Mouse (Mus musculus) lung, postnatal 0 days (tissue): ENCODE data around the gene Dlx5. TPM values are rescaled to one million over a fixed set of nuclear protein-coding genes. Genes with fewer than 3 reads are reported as not detected.

ENCODE experiments used
- ATAC-seq: fragments of 200-750 bp; cut with Nextera tagmentation; 2 replicates; pipeline ENCODE4 v1.8.0; 2017; ENCODE audit warnings: moderate library complexity
- DNase-seq: peaks from one replicate; pipeline ENCODE4 v3.0.0-alpha.2; 2016; ENCODE audit warnings: low spot score
- H3K27ac ChIP-seq: fragments of 300-500 bp; sonication (generic); 2 replicates; pipeline ENCODE4 v1.5.1; 2014; ENCODE audit warnings: antibody characterized with exemption, mild to moderate bottlenecking, low read length, mixed read lengths
- H3K27me3 ChIP-seq: fragments of 300-500 bp; sonication (generic); replicated peaks from 2 replicates; pipeline ENCODE4 v1.6.1; 2014; ENCODE audit warnings: low read length, mixed read lengths; ENCODE audit not compliant: insufficient read depth
- H3K36me3 ChIP-seq: fragments of 300-500 bp; sonication (generic); 2 replicates; pipeline ENCODE4 v1.6.1; 2014; ENCODE audit warnings: low read length, mixed read lengths; ENCODE audit not compliant: insufficient read depth
- H3K4me1 ChIP-seq: fragments of 300-500 bp; sonication (generic); 2 replicates; pipeline ENCODE4 v1.6.1; 2014; ENCODE audit warnings: antibody characterized with exemption, low read depth, low read length, mixed read lengths; ENCODE audit not compliant: insufficient read depth
- H3K4me2 ChIP-seq: fragments of 300-500 bp; sonication (generic); replicated peaks from 2 replicates; pipeline ENCODE4 v1.6.1; 2014; ENCODE audit warnings: low read depth, mild to moderate bottlenecking, low read length, moderate library complexity, mixed read lengths
- H3K4me3 ChIP-seq: fragments of 300-500 bp; sonication (generic); 2 replicates; pipeline ENCODE4 v1.5.1; 2014; ENCODE audit warnings: low read depth, low read length
- H3K9ac ChIP-seq: fragments of 300-500 bp; sonication (generic); replicated peaks from 2 replicates; pipeline ENCODE4 v1.6.1; 2014; ENCODE audit warnings: low read depth, mild to moderate bottlenecking
- H3K9me3 ChIP-seq: fragments of 300-500 bp; sonication (generic); 2 replicates; pipeline ENCODE4 v1.6.1; 2016; ENCODE audit warnings: low read length, mixed read lengths
- CTCF ChIP-seq: IDR thresholded peaks from 2 replicates; pipeline ENCODE4 v1.5.1; 2016; ENCODE audit warnings: antibody characterized with exemption, mild to moderate bottlenecking
- EP300 ChIP-seq: IDR thresholded peaks from 2 replicates; pipeline ENCODE4 v1.6.1; 2016; ENCODE audit warnings: antibody characterized with exemption, mild to moderate bottlenecking, control low read depth
- WGBS: fragments of 180-500 bp; shearing (Covaris S2); extraction: QIAGEN DNeasy Blood & Tissue Kit; methylation state at CpG from one replicate; pipeline ENCODE4 v1.1.7; 2014; 5-methylcytosine and 5-hydroxymethylcytosine counted together
- polyA plus RNA-seq: library from polyadenylated mRNA; unstranded; fragments of >200 nt; fragmentation: Nextera tagmentation; extraction: Ambion mirVana; gene quantifications from 2 replicates; pipeline ENCODE4 v1.2.1, GENCODE M21; 2015

The Dlx5 gene
- polyA plus RNA-seq, 1 experiment from 2014 or later, result not detected

GRCm38 (mm10) chr6:6877981-6878840 lies 3.7 kb downstream of the Dlx5 start:
- 0 out of 2 replicates have a peak, but pooled peaks have one; percentile 14 for ATAC-seq
- H3K4me2 ChIP-seq, result no peak overlapping the region
- no peak overlapping the region for H3K9ac ChIP-seq
- no peaks in the 10 kb centered on the region for H3K9me3 ChIP-seq
- H3K27ac ChIP-seq, result no peak overlapping the region
- no peak overlapping the region for H3K4me3 ChIP-seq
- no peaks in the 10 kb centered on the region for H3K4me1 ChIP-seq
- peaks cover 96% of the 10 kb centered on the region for H3K27me3 ChIP-seq
- DNase-seq, result no peak
- no peaks in the 10 kb centered on the region for H3K36me3 ChIP-seq
- WGBS, result 3% methylated on average over 34 of the region's 34 CpGs
- TF ChIP-seq CTCF, result no peak
- no peak for TF ChIP-seq EP300

GRCm38 (mm10) chr6:6877346-6877910 lies 4.5 kb downstream of the Dlx5 start:
- Histone ChIP-seq H3K4me3 (no peak overlapping the region), H3K4me2 (no peak overlapping the region), H3K4me1 (no peaks in the 10 kb centered on the region), H3K27ac (no peak overlapping the region), H3K9ac (no peak overlapping the region), H3K9me3 (no peaks in the 10 kb centered on the region), H3K27me3 (peaks cover 96% of the 10 kb centered on the region), H3K36me3 (no peaks in the 10 kb centered on the region)
- DNase-seq (no peak), ATAC-seq (no peak)
- WGBS, result 8% methylated on average over 5 of the region's 5 CpGs
- TF ChIP-seq EP300 (no peak), CTCF (no peak)

- no peaks in the 10 kb centered on the region for H3K9me3 ChIP-seq
- H3K27me3 ChIP-seq, result peaks cover 96% of the 10 kb centered on the region
- no peak for DNase-seq
- no peak overlapping the region for H3K9ac ChIP-seq
- no peak for ATAC-seq
- H3K4me1 ChIP-seq, result no peaks in the 10 kb centered on the region
- H3K4me2 ChIP-seq, result no peak overlapping the region
- no peak for TF ChIP-seq CTCF
- TF ChIP-seq EP300, result no peak
- WGBS, result 4% methylated on average over 7 of the region's 7 CpGs
- H3K27ac ChIP-seq, result no peak overlapping the region
- no peaks in the 10 kb centered on the region for H3K36me3 ChIP-seq
- no peak overlapping the region for H3K4me3 ChIP-seq
These were observed 5.2 kb downstream of the Dlx5 start for GRCm38 (mm10) chr6:6876731-6877130.

DNA sequence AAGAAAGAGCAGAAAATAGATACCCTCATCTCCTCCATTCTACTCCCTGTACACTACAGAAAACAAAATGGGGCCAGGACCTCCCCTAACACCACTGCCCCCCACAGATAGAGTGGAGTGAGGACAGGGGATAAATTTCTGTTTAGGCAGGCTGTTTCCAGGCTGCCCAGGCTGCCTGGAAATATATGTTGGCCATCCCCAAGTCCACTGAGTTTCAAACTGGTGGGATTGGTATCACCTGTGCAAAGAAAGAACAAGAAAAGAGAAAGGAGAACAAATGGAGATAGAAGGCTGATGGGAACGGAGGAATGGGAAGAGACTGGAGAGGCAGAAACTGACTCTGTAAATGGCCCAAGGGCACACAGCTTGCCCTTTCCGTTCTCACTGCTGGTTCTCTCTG lies 5.7 kb downstream of the Dlx5 start:
- Histone ChIP-seq H3K9ac (no peak overlapping the region), H3K4me3 (no peak overlapping the region), H3K27ac (no peak overlapping the region), H3K27me3 (peaks cover 96% of the 10 kb centered on the region), H3K9me3 (no peaks in the 10 kb centered on the region), H3K36me3 (no peaks in the 10 kb centered on the region), H3K4me2 (no peak overlapping the region), H3K4me1 (no peaks in the 10 kb centered on the region)
- no peak for ATAC-seq
- WGBS, result 2% methylated on average over 2 of the region's 2 CpGs
- no peak for DNase-seq
- no peak for TF ChIP-seq EP300
- TF ChIP-seq CTCF, result no peak

GRCm38 (mm10) chr6:6875676-6876075 lies 6.2 kb downstream of the Dlx5 start:
- H3K9ac ChIP-seq, result no peak overlapping the region
- ATAC-seq, result no peak
- no peak for DNase-seq
- no peaks in the 10 kb centered on the region for H3K36me3 ChIP-seq
- no peaks in the 10 kb centered on the region for H3K9me3 ChIP-seq
- WGBS, result 5% methylated on average over 9 of the region's 9 CpGs
- no peak overlapping the region for H3K27ac ChIP-seq
- H3K4me2 ChIP-seq, result no peak overlapping the region
- peaks cover 93% of the 10 kb centered on the region for H3K27me3 ChIP-seq
- no peak overlapping the region for H3K4me3 ChIP-seq
- TF ChIP-seq EP300 (no peak), CTCF (no peak)
- no peaks in the 10 kb centered on the region for H3K4me1 ChIP-seq

DNA sequence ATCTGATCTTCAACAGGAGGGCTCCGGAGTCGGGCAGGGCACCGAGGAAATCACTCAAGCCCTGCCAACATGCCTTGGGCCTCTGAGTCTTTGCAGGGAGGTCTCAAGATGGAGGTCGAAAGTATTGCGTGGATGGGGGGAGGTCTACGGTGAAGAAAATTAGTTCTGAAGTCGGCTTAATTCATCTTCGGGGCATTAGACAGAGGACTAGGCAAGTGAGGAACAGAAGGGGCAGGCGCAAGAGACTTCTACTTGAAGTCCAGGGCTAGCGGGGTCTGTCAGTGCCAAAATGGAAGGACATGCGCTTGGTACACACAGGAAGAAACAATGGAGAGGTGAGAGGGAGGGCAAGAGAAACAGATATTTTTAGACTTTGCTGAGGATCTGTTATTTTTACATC lies 6.7 kb downstream of the Dlx5 start:
- DNase-seq (no peak), ATAC-seq (no peak)
- Histone ChIP-seq H3K36me3 (no peaks in the 10 kb centered on the region), H3K4me1 (no peaks in the 10 kb centered on the region), H3K9ac (no peak overlapping the region), H3K27ac (no peak overlapping the region), H3K9me3 (no peaks in the 10 kb centered on the region), H3K27me3 (peaks cover 92% of the 10 kb centered on the region), H3K4me3 (no peak overlapping the region), H3K4me2 (no peak overlapping the region)
- WGBS, result 1% methylated on average over 11 of the region's 11 CpGs
- no peak for TF ChIP-seq EP300
- TF ChIP-seq CTCF, result no peak
